Mouse (Mus musculus) heart, postnatal 0 days (tissue): Measurements from ENCODE around the gene Serpinb6b. TPM values are rescaled to one million over a fixed set of nuclear protein-coding genes. Genes with fewer than 3 reads are reported as not detected.
A peak's percentile ranks its signal among the peaks of the same experiment; 100 is the strongest.

ENCODE experiments used
- ATAC-seq: fragments of 200-750 bp; cut with Nextera tagmentation; 2 replicates; pipeline ENCODE4 v1.8.0; 2017; ENCODE audit warnings: low read depth, moderate number of reproducible peaks, moderate library complexity; ENCODE audit not compliant: insufficient read depth
- DNase-seq: peaks from one replicate; pipeline ENCODE4 v3.0.0-alpha.2; 2016; ENCODE audit warnings: low spot score
- H3K27ac ChIP-seq: fragments of 300-500 bp; sonication (generic); 2 replicates; pipeline ENCODE4 v1.5.1; 2014; ENCODE audit warnings: low read depth, mild to moderate bottlenecking
- H3K27me3 ChIP-seq: fragments of 300-500 bp; sonication (generic); 2 replicates; pipeline ENCODE4 v1.6.1; 2014; ENCODE audit warnings: low read length, mixed read lengths; ENCODE audit not compliant: control insufficient read depth, insufficient read depth
- H3K36me3 ChIP-seq: fragments of 300-500 bp; sonication (generic); replicated peaks from 2 replicates; pipeline ENCODE4 v1.6.1; 2014; ENCODE audit warnings: low read length, mixed read lengths; ENCODE audit not compliant: control insufficient read depth, insufficient read depth
- H3K4me1 ChIP-seq: fragments of 300-500 bp; sonication (generic); 2 replicates; pipeline ENCODE4 v1.6.1; 2014; ENCODE audit warnings: antibody characterized with exemption; ENCODE audit not compliant: control insufficient read depth, insufficient read depth
- H3K4me2 ChIP-seq: fragments of 300-500 bp; sonication (generic); 2 replicates; pipeline ENCODE4 v1.6.1; 2014; ENCODE audit warnings: low read depth, mild to moderate bottlenecking, low read length, moderate library complexity
- H3K4me3 ChIP-seq: fragments of 300-500 bp; sonication (generic); 2 replicates; pipeline ENCODE4 v1.5.1; 2014; ENCODE audit warnings: low read depth, low read length
- H3K9ac ChIP-seq: fragments of 300-500 bp; sonication (generic); replicated peaks from 2 replicates; pipeline ENCODE4 v1.6.1; 2014; ENCODE audit warnings: low read depth, low read length, mixed read lengths
- H3K9me3 ChIP-seq: fragments of 300-500 bp; sonication (generic); replicated peaks from 2 replicates; pipeline ENCODE4 v1.6.1; 2016; ENCODE audit warnings: low read length; ENCODE audit not compliant: control insufficient read depth
- CTCF ChIP-seq: IDR thresholded peaks from 2 replicates; pipeline ENCODE4 v1.5.1; 2016; ENCODE audit warnings: antibody characterized with exemption, control low read depth, low read depth
- EP300 ChIP-seq: IDR thresholded peaks from 2 replicates; pipeline ENCODE4 v1.6.1; 2016; ENCODE audit warnings: antibody characterized with exemption, low read depth
- WGBS: fragments of 180-500 bp; shearing (Covaris S2); extraction: QIAGEN DNeasy Blood & Tissue Kit; methylation state at CpG from one replicate; pipeline ENCODE4 v1.1.7; 2014; 5-methylcytosine and 5-hydroxymethylcytosine counted together
- polyA plus RNA-seq: library from polyadenylated mRNA; unstranded; fragments of >200 nt; fragmentation: Nextera tagmentation; extraction: Ambion mirVana; gene quantifications from 2 replicates; pipeline ENCODE4 v1.2.1, GENCODE M21; 2015
- total RNA-seq: library from RNA; depleted of rRNA; stranded (reverse); fragments of >200 nt; gene quantifications from 2 replicates; pipeline ENCODE4 v1.2.3, GENCODE M21; 2014; ENCODE audit warnings: low replicate concordance

The Serpinb6b gene
- total and polyA plus RNA-seq, 2 experiments from 2014 or later = 23.4 to 66.6 TPM

- no peak for ATAC-seq
- H3K27ac ChIP-seq = no peak overlapping the region
- H3K4me1 ChIP-seq = no peaks in the 10 kb centered on the region
- 72% methylated on average over 2 of the region's 2 CpGs for WGBS
- no peak for TF ChIP-seq CTCF
- TF ChIP-seq EP300 = no peak
- no peaks in the 10 kb centered on the region for H3K27me3 ChIP-seq
- no peaks in the 10 kb centered on the region for H3K36me3 ChIP-seq
- no peak overlapping the region for H3K4me2 ChIP-seq
- H3K9ac ChIP-seq = no peak overlapping the region
- no peak for DNase-seq
- no peak overlapping the region for H3K4me3 ChIP-seq
- H3K9me3 ChIP-seq = no peaks in the 10 kb centered on the region
Observed at GRCm38 (mm10) chr13:32993894-32994242, 28.9 kb downstream of the Serpinb6b start.

DNA sequence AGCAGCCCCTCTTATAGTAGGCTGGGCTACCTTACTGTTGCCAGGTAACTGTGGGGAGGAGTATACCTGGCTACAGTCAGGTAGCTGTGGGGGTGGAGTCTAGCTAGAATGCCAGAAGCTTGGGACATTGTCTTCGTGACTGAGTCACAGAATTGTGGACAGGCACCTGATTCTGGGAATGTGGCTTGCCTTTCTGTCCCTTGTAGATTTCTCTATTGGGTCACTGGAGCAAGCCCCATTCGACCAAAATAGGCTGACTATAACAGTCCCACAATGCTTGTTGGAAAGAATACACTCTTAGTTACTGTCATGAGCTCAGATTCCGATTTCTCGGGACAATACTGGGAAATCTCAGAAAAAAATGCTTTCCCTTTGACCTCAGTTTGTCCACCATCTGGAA is 30.0 kb downstream of the Serpinb6b start:
- ATAC-seq (no peak), DNase-seq (no peak)
- no peak for TF ChIP-seq CTCF
- no peak for TF ChIP-seq EP300
- Histone ChIP-seq H3K4me2 (no peak overlapping the region), H3K27ac (no peak overlapping the region), H3K9me3 (no peaks in the 10 kb centered on the region), H3K27me3 (no peaks in the 10 kb centered on the region), H3K9ac (no peak overlapping the region), H3K4me1 (no peaks in the 10 kb centered on the region), H3K36me3 (no peaks in the 10 kb centered on the region), H3K4me3 (no peak overlapping the region)
- WGBS = 58% methylated on average over 4 of the region's 4 CpGs

GRCm38 (mm10) chr13:33001341-33001740 is 36.3 kb downstream of the Serpinb6b start:
- H3K4me3 ChIP-seq = no peak overlapping the region
- no peaks in the 10 kb centered on the region for H3K27me3 ChIP-seq
- no peak overlapping the region for H3K4me2 ChIP-seq
- TF ChIP-seq EP300 (no peak), CTCF (no peak)
- H3K27ac ChIP-seq = no peak overlapping the region
- 94% methylated on average over 5 of the region's 5 CpGs for WGBS
- peaks cover 6% of the 10 kb centered on the region; the same call in 1 of the 2 replicates for H3K4me1 ChIP-seq
- no peaks in the 10 kb centered on the region for H3K36me3 ChIP-seq
- H3K9me3 ChIP-seq = no peaks in the 10 kb centered on the region
- H3K9ac ChIP-seq = no peak overlapping the region
- no peak for ATAC-seq
- DNase-seq = no peak

GRCm38 (mm10) chr13:33002950-33003349 is 37.9 kb downstream of the Serpinb6b start, which contains the start of gene Serpinb9:
TSS of gene Serpinb9 (plus strand) at chr13:33003250.
- TF ChIP-seq EP300 = no peak
- no peak for TF ChIP-seq CTCF
- no peaks in the 10 kb centered on the region for H3K36me3 ChIP-seq
- DNase-seq = no peak
- H3K4me3 ChIP-seq = peak within 1 kb of the TSS; percentile 41
- 89% methylated on average over 3 of the region's 3 CpGs for WGBS
- no peaks in the 10 kb centered on the region for H3K27me3 ChIP-seq
- no peak for ATAC-seq
- H3K9me3 ChIP-seq = no peaks in the 10 kb centered on the region
- peak within 1 kb of the TSS; percentile 49 for H3K9ac ChIP-seq
- H3K4me2 ChIP-seq = peak within 1 kb of the TSS; percentile 68
- peak within 1 kb of the TSS; percentile 89 for H3K27ac ChIP-seq
- H3K4me1 ChIP-seq = peaks cover 6% of the 10 kb centered on the region; the same call in 1 of the 2 replicates

GRCm38 (mm10) chr13:33003523-33004413 is 38.8 kb downstream of the Serpinb6b start:
- Histone ChIP-seq H3K36me3 (peaks cover 3% of the 10 kb centered on the region), H3K9me3 (no peaks in the 10 kb centered on the region), H3K27me3 (no peaks in the 10 kb centered on the region), H3K4me1 (peaks cover 6% of the 10 kb centered on the region; the same call in 1 of the 2 replicates), H3K9ac (peak overlapping the region; percentile 49), H3K27ac (peak overlapping the region; percentile 89), H3K4me3 (peak overlapping the region; percentile 41), H3K4me2 (peak overlapping the region; percentile 68)
- WGBS = 46% methylated on average over 9 of the region's 9 CpGs
- TF ChIP-seq EP300 = no peak
- no peak for TF ChIP-seq CTCF
- DNase-seq (no peak), ATAC-seq (peak; percentile 15; the same call in 1 of the 2 replicates)
